Mouse (Mus musculus): ENCODE results near the gene Kif1b.
A peak's percentile ranks its signal among the peaks of the same experiment; 100 is the strongest.

GRCm38 (mm10) chr4:149330495-149330894, 23.0 kb upstream of the Kif1b start:
- TF ChIP-seq EP300 (IDR thresholded peaks at IDR 0.05) (no peak), CTCF (IDR thresholded peaks at IDR 0.05) (peak; percentile 29)
